ENCODE assay signal across 8 mouse cellular contexts in genomic region chr19:5704801-5705571, GRCm38 (mm10). TPM values are rescaled to one million over a fixed set of nuclear protein-coding genes. Genes with fewer than 3 reads are reported as not detected.
A peak's percentile ranks its signal among the peaks of the same experiment; 100 is the strongest.
DNase-seq lines count a peak whose midpoint lies in the region; ATAC-seq and TF ChIP-seq lines count a peak whose summit lies in the region.

No protein-coding gene starts in this region.

- ATAC-seq in megakaryocyte, adult 5-6 weeks (ENCODE audit: poor library complexity, severe bottlenecking), result peak; percentile 66

- H3K4me3 ChIP-seq in kidney, adult 2 months (ENCODE audit: insufficient read depth, low read depth, low read length), result no peak overlapping the region
- no peak overlapping the region for H3K4me3 ChIP-seq in bone marrow macrophage, adult 2 months (ENCODE audit: insufficient read depth, low read length)

- TF ChIP-seq CTCF in kidney, adult 2 months (conservative IDR thresholded peaks at IDR 0.05; ENCODE audit: insufficient read depth, insufficient read length, low read depth, low read length), result no peak
- TF ChIP-seq CTCF in bone marrow macrophage, adult 2 months (IDR thresholded peaks at IDR 0.05; ENCODE audit: low read depth, low read length), result no peak

- H3K36me3 ChIP-seq in kidney, adult 2 months (ENCODE audit: control insufficient read depth, insufficient read depth, low read length), result peaks cover 1% of the 10 kb centered on the region; the same call in 1 of the 2 replicates

- 45% methylated on average over 10 of the region's 10 CpGs for WGBS in kidney, adult 2 months

- peak; percentile 75 for DNase-seq in kidney, postnatal 10 days
- no peak for DNase-seq in kidney, adult 2 months
- DNase-seq in induced T-regulatory cell, adult 2 months (ENCODE audit: low read depth), result peak; percentile 91
- DNase-seq in right cerebral cortex, adult 2 months (ENCODE audit: low spot score in 2 of 2), result no peak
- no peak for DNase-seq in cerebellum, postnatal 10 days
- no peak for DNase-seq in cerebellum, adult 9-11 months

- H3K27me3 ChIP-seq in kidney, adult 2 months (replicated peaks; ENCODE audit: control insufficient read depth, insufficient read depth, low read length), result no peaks in the 10 kb centered on the region

- no peak for TF ChIP-seq POLR2A in kidney, adult 2 months (IDR thresholded peaks at IDR 0.05; ENCODE audit: low read depth, low read length)
- TF ChIP-seq POLR2A in bone marrow macrophage, adult 2 months (IDR thresholded peaks at IDR 0.05; ENCODE audit: borderline replicate concordance, low read depth, low read length), result no peak

- no peaks in the 10 kb centered on the region for H3K4me1 ChIP-seq in kidney, adult 2 months (ENCODE audit: control insufficient read depth, insufficient read depth, low read length)
- H3K4me1 ChIP-seq in bone marrow macrophage, adult 2 months (ENCODE audit: control insufficient read depth, insufficient read depth, low read length), result peaks cover 12% of the 10 kb centered on the region

- no peak overlapping the region for H3K27ac ChIP-seq in kidney, adult 2 months (ENCODE audit: insufficient read depth, low read depth, low read length)
- peak overlapping the region; percentile 7; the same call in 1 of the 2 replicates for H3K27ac ChIP-seq in bone marrow macrophage, adult 2 months (ENCODE audit: insufficient read depth, low read depth, low read length)

RNA-seq across cellular contexts. Expression of gene Kcnk7, which starts 0.8 kb away (rescaled TPM):
- 0.08 and 0.13 TPM in 2 replicates for polyA plus RNA-seq in kidney, adult 2 months (2012; rRNA removed)
- polyA plus RNA-seq in bone marrow macrophage, adult 2 months (2012; ENCODE audit: insufficient read depth, insufficient read length, missing spikeins), result not detected in 2 replicates
- not detected in 2 replicates for total RNA-seq in megakaryocyte, adult 5-6 weeks (2015)
- not detected in 2 replicates for total RNA-seq in megakaryocyte, adult 5-6 weeks (2017)

RNA-seq across cellular contexts. Expression of gene Pcnx3, which starts 16.3 kb away (rescaled TPM):
- polyA plus RNA-seq in kidney, adult 2 months (2012; rRNA removed), result 88.8 and 108 TPM in 2 replicates
- 43.3 and 54.9 TPM in 2 replicates for polyA plus RNA-seq in bone marrow macrophage, adult 2 months (2012; ENCODE audit: insufficient read depth, insufficient read length, missing spikeins)
- total RNA-seq in megakaryocyte, adult 5-6 weeks (2015), result 25.9 and 33.1 TPM in 2 replicates
- 19.3 and 19.6 TPM in 2 replicates for total RNA-seq in megakaryocyte, adult 5-6 weeks (2017)

RNA-seq across cellular contexts. Expression of gene Map3k11, which starts 16.4 kb away (rescaled TPM):
- 72.2 and 83.9 TPM in 2 replicates for polyA plus RNA-seq in kidney, adult 2 months (2012; rRNA removed)
- 79.9 and 99.1 TPM in 2 replicates for polyA plus RNA-seq in bone marrow macrophage, adult 2 months (2012; ENCODE audit: insufficient read depth, insufficient read length, missing spikeins)
- total RNA-seq in megakaryocyte, adult 5-6 weeks (2015), result 30.3 and 35.3 TPM in 2 replicates
- 39.8 and 50.8 TPM in 2 replicates for total RNA-seq in megakaryocyte, adult 5-6 weeks (2017)

RNA-seq across cellular contexts. Expression of gene Ehbp1l1, which starts 21.1 kb away (rescaled TPM):
- 19.3 and 20.1 TPM in 2 replicates for polyA plus RNA-seq in kidney, adult 2 months (2012; rRNA removed)
- 123 and 125 TPM in 2 replicates for polyA plus RNA-seq in bone marrow macrophage, adult 2 months (2012; ENCODE audit: insufficient read depth, insufficient read length, missing spikeins)
- 30.8 and 31.0 TPM in 2 replicates for total RNA-seq in megakaryocyte, adult 5-6 weeks (2015)
- 118 and 119 TPM in 2 replicates for total RNA-seq in megakaryocyte, adult 5-6 weeks (2017)

RNA-seq across cellular contexts. Expression of gene Fam89b, which starts 24.5 kb away (rescaled TPM):
- 93.8 and 122 TPM in 2 replicates for polyA plus RNA-seq in kidney, adult 2 months (2012; rRNA removed)
- 167 and 176 TPM in 2 replicates for polyA plus RNA-seq in bone marrow macrophage, adult 2 months (2012; ENCODE audit: insufficient read depth, insufficient read length, missing spikeins)
- total RNA-seq in megakaryocyte, adult 5-6 weeks (2015), result 95.7 and 114 TPM in 2 replicates
- 65.5 and 78.8 TPM in 2 replicates for total RNA-seq in megakaryocyte, adult 5-6 weeks (2017)

Comparison
In these comparisons a context has a peak if more than half of its experiments do, and no peak if none do; other contexts are left out.
1. DNase-seq: peak in kidney, postnatal 10 days (single experiment) and induced T-regulatory cell, adult 2 months (single experiment); none in kidney, adult 2 months (single experiment), right cerebral cortex, adult 2 months (0 of 2), cerebellum, postnatal 10 days (0 of 2) and cerebellum, adult 9-11 months (single experiment).